Mouse (Mus musculus) brain, embryonic 18.5 days (tissue): Measurements from ENCODE around the gene Lamc1.
"Not testable (repeated sequence)": the region's sequence is repeated elsewhere in the genome, so short reads cannot be mapped to it uniquely, and the experiment has no call there.

ENCODE experiments used
- DNase-seq: peaks from one replicate; pipeline ENCODE4 v3.0.0-alpha.2; 2012; ENCODE audit warnings: low read depth, low spot score

The Lamc1 gene

DNA sequence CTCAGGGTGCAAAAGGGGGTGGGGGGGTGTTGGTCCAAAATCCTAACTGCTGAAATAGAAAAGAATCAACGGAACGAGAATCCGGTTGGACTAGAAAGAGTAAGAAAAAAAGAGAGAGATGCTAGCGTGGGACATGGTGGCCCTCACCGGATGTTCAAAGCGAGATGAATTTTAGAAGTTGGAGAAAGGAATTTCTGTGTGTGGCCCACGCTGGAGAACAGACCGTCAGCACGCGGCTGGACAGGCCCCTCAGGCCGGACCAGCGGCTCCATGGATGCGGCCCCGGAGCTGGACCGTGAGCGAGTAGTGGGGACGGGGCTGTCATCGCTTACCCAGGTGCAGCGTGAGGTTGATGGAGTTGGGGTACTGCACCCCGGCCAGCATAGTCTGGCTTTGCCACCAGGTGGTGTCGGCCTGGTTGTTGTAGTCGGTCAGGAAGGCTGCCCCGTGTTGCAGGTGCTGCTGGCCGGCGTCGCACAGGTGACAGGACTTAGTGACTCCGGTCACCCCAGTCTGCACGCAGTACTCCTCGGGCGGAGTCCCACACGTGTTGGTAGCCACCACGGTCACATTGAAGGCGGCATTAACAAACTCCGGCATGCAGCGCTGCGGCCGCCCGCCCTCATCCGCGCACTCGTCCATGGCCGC lies 666 bp downstream of the Lamc1 start:
- DNase-seq = no peak

DNA sequence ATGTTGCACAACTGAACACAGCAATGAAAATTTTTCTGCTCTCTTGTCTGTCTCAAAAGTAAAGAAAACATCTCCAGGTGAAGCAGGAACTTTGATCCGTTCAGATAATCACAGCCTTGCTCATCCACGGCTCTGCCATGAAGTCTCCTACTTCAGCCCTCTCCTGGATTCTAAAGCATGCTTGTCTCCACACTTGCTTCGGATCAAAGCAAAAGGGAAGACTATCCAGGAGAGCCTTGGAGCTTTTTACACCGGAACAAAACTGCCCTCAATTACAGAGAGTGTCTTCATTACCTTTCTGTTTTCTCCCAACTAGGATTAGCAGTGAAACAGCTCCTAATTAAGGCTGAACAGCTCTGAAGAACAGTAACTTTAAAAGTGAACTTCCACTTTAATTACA lies 1.4 kb downstream of the Lamc1 start:
- DNase-seq = no peak

DNA sequence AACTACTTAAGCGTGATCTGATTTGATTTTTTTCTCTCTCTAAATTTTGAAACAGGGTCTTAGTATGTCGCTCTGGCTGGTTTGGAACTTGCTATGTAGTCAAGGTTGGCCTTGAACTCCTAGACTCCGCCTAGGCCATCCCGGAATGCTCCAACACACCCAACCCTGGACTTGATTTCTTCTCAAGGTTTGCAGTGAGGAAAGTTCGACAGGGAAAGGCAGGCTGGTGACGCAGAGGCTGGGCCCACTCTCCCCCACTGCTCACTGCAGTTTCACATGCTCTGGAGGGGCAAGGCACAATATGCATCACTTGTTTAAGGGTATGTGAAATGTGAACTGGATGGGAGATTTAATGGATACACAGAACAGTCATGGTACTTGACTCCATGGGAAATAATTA lies 3.3 kb downstream of the Lamc1 start:
- DNase-seq = no peak

DNA sequence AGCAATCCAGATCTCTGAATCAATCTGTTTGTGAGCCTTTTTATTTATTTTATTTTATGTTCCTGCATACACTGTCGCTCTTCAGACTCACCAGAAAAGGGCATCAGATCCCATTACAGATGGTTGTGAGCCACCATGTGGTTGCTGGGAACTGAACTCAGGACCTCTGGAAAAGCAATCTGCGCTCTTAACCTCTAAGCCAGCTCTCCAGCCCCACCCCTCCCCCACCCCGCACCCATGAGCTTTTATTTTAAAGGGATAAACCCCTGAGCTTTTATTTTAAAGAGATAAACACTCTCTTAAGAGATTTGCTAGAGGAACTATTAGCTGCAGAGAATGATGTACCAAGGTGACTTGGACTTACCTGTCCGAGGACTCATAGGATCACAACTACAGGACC lies 5.5 kb downstream of the Lamc1 start:
- DNase-seq = no peak

DNA sequence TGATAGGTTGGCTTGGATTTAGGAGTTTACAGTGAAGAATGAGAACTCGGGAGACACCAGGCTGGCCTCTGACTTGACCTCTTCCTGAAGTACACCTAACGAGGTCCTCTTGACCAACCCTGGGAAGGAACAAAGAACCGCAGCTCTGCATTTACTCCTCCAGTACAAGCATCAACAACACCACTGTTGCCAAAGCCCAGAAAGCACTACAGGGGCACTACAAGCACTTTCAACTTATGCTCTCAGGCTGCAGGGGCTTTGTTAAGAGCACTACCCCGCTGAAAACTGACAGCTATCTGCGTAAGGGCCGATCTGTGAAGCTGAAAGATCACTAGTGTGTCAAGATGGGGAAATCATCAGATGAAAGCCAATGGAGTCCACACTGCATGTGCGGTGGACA lies 6.4 kb downstream of the Lamc1 start:
- no peak for DNase-seq

DNA sequence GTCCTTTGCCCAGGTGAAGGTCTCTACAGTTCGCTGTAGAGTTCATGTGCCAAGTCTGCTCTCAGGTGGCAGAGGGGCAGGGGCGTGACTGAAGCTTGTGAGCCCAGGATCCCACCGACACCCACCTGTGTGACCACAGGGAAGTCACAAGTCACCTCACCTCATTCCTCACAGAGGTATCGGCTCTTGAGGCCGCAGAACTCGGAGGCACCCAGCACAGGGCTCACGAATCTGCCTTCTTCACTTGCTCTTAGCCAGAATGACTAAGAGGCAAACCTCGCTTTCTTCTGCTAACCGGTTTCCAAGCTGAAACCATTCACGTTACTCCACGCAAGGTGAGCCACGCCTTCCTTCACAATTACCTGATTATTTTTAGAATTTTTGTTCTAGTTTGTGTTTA lies 11.2 kb downstream of the Lamc1 start:
- no peak for DNase-seq

DNA sequence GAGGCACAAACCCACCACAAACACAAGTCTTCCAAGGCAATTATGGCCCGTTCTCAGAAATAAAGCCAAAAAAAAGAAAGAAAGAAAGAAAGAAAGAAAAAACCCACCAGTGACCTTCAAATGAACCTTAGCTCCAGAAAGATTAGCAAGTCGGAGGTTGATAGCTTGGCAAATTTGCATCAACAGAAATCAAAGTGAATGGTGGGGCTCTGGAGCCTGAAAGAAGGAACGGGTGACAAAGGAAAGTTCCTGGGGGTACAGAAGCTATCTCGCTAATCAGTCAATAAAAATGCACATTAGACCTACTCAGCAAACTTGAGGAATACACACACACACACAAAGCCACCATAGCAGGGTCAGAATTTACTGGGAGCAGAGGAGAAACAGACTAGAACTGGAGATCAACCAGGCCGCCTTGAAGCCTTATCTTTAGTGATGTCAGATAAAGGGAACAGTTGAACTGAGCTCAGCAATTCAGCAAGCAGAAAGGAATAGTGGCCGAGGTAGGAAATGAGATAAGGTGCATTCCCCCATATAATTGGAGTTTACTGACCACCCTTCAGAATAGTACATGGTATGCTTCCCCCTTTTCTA lies 11.9 kb downstream of the Lamc1 start:
- DNase-seq = no peak

DNA sequence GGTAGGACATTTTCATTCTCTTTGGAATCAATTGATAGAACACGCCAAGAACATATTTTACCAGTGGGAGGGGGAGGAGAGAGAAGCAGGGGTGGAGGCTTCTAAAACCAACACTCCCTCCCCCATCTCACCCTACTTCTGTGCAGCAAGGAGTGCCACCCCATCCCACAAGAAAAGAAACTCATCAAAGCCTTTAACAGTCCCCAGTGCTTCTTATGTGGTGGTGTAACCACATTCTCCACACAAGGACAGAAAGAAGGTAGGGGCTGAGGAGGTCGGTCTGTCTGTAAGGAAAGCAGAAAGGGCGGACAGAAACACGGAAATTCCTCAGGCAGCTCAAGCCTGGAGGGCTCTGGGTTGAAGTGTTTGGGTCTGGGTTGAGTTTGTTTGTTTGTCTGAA lies 12.5 kb downstream of the Lamc1 start:
- DNase-seq = no peak

DNA sequence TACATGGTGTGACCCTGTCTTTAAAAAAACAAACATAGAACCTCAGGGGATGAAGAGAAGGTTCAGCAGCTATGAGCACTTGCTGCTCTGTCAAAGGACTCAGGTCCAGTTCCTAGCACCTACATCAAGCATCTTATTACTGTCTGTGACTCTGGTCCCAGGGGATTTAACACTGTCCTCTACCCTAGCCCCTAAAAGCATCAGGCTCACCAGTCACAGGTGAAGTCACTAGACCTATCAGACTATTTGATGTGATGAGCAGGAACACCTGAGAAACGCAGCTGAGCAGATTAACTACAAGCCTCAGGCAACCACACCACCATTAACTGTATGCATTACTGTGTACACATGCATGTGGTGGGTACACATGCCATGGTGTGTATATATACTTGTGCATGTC lies 13.8 kb downstream of the Lamc1 start:
- DNase-seq = no peak

DNA sequence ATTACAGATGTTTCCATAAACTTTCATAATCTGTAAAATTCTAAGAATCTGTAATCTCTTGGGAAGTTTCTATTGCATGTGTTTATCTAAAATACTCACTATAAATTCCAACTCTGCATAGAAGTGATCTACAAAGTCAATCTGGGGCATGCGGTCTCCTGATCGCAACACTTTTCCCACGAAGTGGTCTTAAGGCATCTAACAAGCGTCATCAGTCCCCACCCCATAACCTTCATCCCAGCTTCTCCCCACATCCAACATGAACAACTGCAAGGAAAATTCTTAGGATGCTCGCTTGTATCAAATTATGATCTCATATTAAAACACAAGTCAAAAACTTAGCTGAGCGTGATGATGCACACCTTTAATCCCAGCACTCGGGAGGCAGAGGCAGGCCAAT lies 14.3 kb downstream of the Lamc1 start:
- DNase-seq = no peak

DNA sequence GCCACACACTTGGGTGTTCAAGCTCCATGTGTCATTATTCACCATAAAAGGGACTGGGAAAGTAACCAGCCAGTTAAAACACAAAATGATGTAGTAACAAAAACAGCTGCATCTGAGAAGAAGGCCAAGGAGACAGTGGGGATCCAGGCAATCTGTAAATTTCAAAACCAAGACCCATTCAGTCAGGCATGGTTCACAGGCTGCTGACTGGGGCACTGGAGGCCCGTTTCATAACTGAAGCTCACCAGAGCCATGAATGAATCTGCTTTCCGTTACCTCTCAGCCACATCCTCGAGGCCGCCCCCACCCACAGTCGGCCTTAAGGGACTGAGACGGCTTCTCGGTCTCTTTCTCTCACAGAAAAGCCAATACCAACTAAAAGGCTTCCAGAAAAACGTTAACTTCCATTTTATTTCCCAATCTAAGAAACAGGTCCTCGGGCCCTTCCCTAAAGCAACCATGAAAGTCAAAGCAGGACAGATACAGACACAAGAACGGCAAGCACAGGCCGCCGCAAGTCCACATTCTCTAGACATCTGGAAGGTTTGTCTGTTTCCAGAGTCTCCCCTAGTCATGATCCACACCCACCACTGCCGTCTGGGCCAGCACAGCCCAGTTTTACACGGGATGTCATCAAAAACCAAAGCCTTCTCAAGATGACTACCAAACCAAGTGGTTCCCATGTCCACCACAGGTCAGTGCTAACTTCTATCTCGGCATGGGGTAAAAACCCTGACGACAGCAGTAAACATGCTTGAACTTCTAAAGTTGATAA lies 14.9 kb downstream of the Lamc1 start:
- DNase-seq = no peak

DNA sequence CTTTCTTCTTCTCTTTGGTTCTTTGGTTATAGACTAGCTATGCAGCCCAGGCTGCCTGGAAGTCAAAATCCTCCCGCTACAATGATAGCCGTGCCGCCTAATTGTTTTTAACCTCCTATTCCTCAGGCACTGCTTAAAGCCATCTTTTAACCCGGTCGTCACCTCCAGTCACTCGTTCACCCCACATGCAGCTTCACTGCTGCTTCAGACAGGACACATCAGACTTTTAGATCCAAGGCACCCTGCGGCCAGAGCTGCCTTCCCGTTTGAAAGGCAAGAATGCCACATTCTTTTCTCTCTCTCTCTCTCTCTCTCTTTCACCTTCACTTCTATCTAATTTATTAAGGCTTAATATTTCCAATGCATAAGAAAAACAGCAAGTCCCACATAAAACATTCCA lies 15.6 kb downstream of the Lamc1 start:
- no peak for DNase-seq

DNA sequence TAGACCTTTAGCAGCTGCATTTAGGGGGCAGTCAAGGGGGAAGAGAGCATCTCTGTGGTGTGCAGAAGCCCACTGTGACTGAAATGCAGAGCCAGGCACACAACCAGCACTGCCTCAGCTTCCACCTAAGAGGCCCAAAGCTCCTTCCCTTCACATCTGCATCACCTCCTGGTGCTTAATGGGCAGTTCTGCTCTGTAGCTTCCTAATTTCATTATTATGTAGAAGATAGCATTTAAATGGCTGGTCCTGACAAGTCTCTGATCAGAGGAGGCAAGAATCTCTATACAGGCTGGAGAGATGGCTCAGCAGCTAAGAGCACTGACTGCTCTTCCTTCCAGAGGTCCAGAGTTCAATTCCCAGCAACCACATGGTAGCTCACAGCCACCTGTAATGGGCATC lies 16.3 kb downstream of the Lamc1 start:
- no peak for DNase-seq

DNA sequence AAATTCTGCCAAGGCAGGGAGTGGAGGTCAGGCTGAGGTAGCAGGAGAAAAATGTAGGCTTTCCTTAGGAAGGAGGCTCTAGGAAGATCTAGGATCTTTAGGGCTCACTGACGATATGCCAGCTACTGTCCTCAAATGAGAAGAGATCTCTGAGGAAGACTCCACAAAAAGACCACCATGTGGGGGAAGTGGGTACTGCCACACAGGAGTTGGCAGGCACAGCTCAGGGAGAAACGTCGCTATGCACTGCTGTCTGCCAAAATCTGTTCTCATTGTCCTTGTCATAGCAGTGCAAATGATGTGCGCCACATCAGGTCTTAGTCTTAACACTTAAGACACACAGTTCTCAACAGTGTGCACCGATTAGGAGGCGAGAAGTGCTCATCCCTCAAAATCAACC lies 17.5 kb downstream of the Lamc1 start:
- DNase-seq = no peak

DNA sequence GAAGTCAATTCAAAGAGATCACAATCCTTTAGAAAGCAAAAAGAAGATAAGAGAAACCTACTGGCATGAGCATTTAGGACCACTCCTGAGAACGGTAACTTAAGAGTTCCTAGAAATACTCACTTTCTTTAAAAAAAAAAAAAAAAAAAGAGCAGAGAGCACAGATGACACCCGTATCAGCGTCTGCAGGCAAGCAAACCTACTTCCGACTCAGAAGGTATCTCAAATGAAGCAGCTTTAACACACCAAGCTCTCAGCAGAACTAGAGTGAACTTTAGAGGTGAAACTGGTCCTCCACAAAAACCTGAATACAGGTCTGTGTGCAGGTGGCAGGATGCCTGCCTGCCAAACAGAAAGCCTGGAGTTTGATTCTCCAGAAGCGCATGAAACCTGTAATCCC lies 19.6 kb downstream of the Lamc1 start:
- DNase-seq = no peak

DNA sequence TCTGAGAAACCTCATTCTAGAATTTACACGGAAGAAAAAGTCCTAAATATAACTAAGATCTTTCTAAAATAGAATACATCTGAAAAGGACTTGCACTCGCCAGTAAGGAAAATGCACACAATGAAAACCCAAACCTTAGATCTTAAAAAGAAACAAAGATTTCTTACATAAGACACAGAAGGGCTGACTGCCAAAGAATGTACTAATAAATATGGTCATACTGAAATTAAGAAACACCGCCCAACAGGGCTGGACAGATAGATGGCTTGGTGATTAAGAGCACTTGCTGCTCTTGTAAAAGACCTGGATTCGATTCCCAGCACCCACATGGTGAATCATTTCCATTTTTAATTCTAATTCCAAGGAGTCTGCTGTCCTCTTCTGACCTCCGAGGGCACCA lies 22.4 kb downstream of the Lamc1 start:
- DNase-seq = no peak

DNA sequence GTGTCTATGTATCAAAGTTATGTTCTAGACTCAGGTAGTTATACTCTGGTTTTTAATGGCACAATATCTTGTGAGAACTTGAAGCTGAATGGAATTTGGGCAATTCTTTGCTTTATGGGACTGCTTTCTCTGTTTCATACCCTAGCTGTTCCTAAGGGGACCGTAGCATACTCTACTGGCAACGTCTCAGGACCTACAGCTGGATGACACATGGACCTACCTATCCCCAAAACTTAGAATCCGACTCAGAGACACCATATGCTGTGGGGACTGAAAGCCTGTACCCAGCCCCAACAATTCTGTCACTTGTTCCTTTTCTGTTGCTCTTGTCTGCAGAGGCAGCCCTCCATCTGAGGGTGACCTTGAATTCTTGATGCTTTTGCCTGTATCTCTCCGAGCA lies 23.3 kb downstream of the Lamc1 start:
- no peak for DNase-seq

DNA sequence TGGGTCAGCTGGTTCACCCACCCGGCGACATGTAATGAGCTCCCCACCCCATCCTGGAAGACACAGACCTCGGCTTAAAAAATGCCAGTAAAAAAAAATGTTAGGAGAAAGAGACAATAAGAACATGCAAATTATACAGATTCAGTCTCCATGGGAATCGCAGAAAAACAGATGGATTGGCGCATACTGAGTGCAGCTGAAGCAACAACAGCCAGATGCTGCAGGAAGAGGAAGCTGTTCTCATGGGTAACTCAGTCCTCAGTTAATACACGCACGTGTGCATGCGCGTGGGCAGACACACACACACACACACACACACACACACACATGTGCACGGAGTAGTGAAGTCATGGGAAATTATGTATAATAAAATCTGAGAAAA lies 23.7 kb downstream of the Lamc1 start:
- DNase-seq = no peak

DNA sequence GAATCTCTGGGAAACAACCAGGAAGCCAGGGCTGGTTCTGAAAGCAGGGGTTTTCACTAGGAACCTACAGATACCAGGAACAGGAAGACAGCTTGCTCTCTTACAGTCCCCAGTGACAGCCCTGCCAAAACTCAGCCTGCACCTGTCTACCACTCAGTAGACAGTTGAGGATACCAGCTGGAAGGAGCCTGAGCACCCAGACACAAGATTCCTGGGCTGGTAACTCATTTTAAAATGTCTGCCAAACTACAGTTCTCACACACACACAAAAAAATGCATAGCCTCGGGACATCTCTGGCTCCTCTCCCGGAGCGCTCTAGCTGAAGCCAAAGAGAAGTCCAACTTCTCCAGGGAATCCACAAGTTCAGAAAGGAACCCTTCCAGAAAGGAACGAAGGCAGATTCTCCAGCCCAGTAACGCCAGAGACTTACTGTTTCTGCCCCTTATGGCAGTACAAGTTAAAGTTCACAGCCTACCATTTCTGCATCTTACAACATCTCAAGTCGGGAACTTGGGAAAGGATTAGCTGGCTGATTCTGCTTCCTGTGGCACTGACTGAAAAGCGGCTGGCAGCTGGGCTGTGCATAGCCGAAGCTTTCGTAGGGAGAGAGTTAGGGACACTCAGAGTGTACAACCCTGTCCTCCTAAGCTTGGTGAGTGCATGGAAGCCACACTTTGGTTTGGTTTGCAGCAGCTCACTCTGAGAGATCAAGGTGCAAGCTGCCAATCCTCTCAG lies 24.2 kb downstream of the Lamc1 start:
- DNase-seq = peak; percentile 55

DNA sequence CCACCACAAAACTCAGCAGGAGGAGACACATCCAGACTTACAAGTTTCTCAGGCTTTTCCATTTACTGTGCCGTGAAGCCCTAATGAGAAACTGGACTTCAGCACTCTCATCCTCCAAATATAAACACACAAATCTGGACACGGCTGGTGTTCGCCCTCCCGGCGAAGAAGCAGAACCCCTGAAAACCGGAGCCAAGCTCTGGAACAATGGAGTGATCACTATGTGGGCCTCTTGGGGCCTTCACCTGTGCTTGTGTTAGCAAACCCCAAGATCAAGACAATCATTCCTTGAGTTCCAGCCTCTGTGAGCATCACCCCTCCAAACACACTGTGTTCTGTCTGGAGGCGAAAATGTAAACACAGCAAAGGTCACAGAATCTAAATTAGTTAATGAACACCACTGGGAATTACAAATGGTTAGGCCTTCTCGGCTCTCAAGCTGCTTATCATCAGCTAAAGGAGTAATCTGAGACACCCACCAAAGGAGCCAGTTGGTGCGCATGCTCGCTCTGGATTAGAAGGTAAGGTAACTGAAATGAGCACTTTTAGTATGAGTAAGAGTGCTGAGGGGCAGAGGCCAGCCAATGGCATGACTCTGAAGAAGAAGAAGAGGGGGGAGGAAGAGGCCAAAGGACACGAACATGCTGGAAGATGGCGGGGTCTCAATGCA lies 24.9 kb downstream of the Lamc1 start:
- no peak for DNase-seq

DNA sequence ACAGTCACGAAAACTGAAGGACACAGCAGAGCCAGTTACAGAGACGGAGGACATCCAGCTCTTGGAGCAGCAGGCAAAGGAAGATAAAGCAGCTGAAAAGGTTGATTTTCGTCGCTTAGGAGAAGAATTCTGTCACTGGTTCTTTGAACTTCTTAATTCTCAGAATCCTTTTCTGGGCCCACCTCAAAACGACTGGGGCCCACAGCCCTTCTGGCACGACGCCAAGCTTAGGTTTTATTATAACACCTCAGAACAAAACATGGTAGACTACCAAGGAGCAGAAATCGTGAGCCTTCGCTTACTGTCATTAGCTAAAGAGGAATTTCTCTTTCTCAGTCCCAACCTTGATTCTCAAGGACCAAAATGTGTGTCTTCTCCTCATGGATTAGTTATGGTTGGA lies 26.9 kb downstream of the Lamc1 start:
- DNase-seq = not testable (repeated sequence)

DNA sequence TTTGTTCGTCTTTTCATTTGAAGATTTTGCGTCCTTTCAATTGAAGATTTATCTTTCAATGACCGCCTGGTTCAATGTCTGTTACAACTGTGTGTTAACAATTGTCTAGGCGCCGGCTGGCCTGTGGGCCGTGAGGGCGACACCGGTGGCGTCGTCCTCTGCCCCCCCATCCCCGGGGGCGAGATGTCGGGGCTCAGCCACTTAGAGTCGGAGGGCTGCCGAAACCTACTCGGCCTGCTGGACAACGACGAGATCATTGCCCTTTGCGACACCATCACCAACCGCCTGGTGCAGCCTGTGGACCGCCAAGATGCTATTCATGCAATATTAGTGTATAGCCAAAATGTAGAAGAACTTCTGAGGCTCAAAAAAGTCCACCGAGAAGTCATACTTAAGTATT lies 27.3 kb downstream of the Lamc1 start:
- DNase-seq = not testable (repeated sequence)
